Mouse (Mus musculus): ENCODE results near the gene Sestd1. TPM values are rescaled to one million over a fixed set of nuclear protein-coding genes. Genes with fewer than 3 reads are reported as not detected.

Gene Sestd1
- polyA plus RNA-seq, 1 experiment, result 0.04 TPM

GRCm38 (mm10) chr2:77274976-77275641 is 5.3 kb downstream of the Sestd1 start:
- peaks cover 9% of the 10 kb centered on the region for H3K27me3 ChIP-seq (replicated peaks)
- H3K9me3 ChIP-seq, result no peaks in the 10 kb centered on the region
- H3K4me3 ChIP-seq (replicated peaks), result no peak overlapping the region
- no peaks in the 10 kb centered on the region for H3K36me3 ChIP-seq (replicated peaks; ENCODE audit: low read length)
- TF ChIP-seq GATA1 (IDR thresholded peaks at IDR 0.05; ENCODE audit: borderline replicate concordance, low read length), result no peak
- TF ChIP-seq FLI1 (IDR thresholded peaks at IDR 0.05; ENCODE audit: low read length), result no peak
- H3K4me1 ChIP-seq, result peaks cover 5% of the 10 kb centered on the region

GRCm38 (mm10) chr2:77272953-77273352 is 7.4 kb downstream of the Sestd1 start:
- Histone ChIP-seq H3K4me3 (replicated peaks) (no peak overlapping the region), H3K4me1 (no peaks in the 10 kb centered on the region), H3K9me3 (no peaks in the 10 kb centered on the region), H3K27me3 (replicated peaks) (no peaks in the 10 kb centered on the region), H3K36me3 (replicated peaks; ENCODE audit: low read length) (no peaks in the 10 kb centered on the region)
- no peak for TF ChIP-seq GATA1 (IDR thresholded peaks at IDR 0.05; ENCODE audit: borderline replicate concordance, low read length)
- TF ChIP-seq FLI1 (IDR thresholded peaks at IDR 0.05; ENCODE audit: low read length), result no peak

GRCm38 (mm10) chr2:77270781-77271180 is 9.6 kb downstream of the Sestd1 start:
- Histone ChIP-seq H3K4me1 (no peaks in the 10 kb centered on the region), H3K36me3 (replicated peaks; ENCODE audit: low read length) (no peaks in the 10 kb centered on the region), H3K9me3 (no peaks in the 10 kb centered on the region), H3K27me3 (replicated peaks) (no peaks in the 10 kb centered on the region), H3K4me3 (replicated peaks) (no peak overlapping the region)
- TF ChIP-seq FLI1 (IDR thresholded peaks at IDR 0.05; ENCODE audit: low read length) (no peak), GATA1 (IDR thresholded peaks at IDR 0.05; ENCODE audit: borderline replicate concordance, low read length) (no peak)

- Histone ChIP-seq H3K4me1 (no peaks in the 10 kb centered on the region), H3K36me3 (replicated peaks; ENCODE audit: low read length) (no peaks in the 10 kb centered on the region), H3K4me3 (replicated peaks) (no peak overlapping the region), H3K9me3 (no peaks in the 10 kb centered on the region), H3K27me3 (replicated peaks) (no peaks in the 10 kb centered on the region)
- TF ChIP-seq GATA1 (IDR thresholded peaks at IDR 0.05; ENCODE audit: borderline replicate concordance, low read length), result no peak
These were observed 10.3 kb downstream of the Sestd1 start for GRCm38 (mm10) chr2:77270136-77270535.

GRCm38 (mm10) chr2:77268612-77269239 is 11.7 kb downstream of the Sestd1 start:
- TF ChIP-seq GATA1 (IDR thresholded peaks at IDR 0.05; ENCODE audit: borderline replicate concordance, low read length) (no peak), FLI1 (IDR thresholded peaks at IDR 0.05; ENCODE audit: low read length) (no peak)
- no peaks in the 10 kb centered on the region for H3K4me1 ChIP-seq
- H3K36me3 ChIP-seq (replicated peaks; ENCODE audit: low read length), result no peaks in the 10 kb centered on the region
- H3K4me3 ChIP-seq (replicated peaks), result no peak overlapping the region
- H3K9me3 ChIP-seq, result no peaks in the 10 kb centered on the region
- no peaks in the 10 kb centered on the region for H3K27me3 ChIP-seq (replicated peaks)

- TF ChIP-seq FLI1 (IDR thresholded peaks at IDR 0.05; ENCODE audit: low read length) (no peak), GATA1 (IDR thresholded peaks at IDR 0.05; ENCODE audit: borderline replicate concordance, low read length) (no peak)
- Histone ChIP-seq H3K9me3 (no peaks in the 10 kb centered on the region), H3K36me3 (replicated peaks; ENCODE audit: low read length) (no peaks in the 10 kb centered on the region)
These were observed 13.5 kb downstream of the Sestd1 start for GRCm38 (mm10) chr2:77266931-77267330.

GRCm38 (mm10) chr2:77266011-77266410 is 14.4 kb downstream of the Sestd1 start:
- no peak for TF ChIP-seq FLI1 (IDR thresholded peaks at IDR 0.05; ENCODE audit: low read length)
- TF ChIP-seq GATA1 (IDR thresholded peaks at IDR 0.05; ENCODE audit: borderline replicate concordance, low read length), result no peak
- Histone ChIP-seq H3K4me3 (replicated peaks) (no peak overlapping the region), H3K27me3 (replicated peaks) (no peaks in the 10 kb centered on the region), H3K36me3 (replicated peaks; ENCODE audit: low read length) (no peaks in the 10 kb centered on the region), H3K4me1 (no peaks in the 10 kb centered on the region), H3K9me3 (no peaks in the 10 kb centered on the region)

More at GRCm38 (mm10) chr2:77266931-77267330, 13.5 kb downstream of the Sestd1 start:
- Histone ChIP-seq H3K4me1 (no peaks in the 10 kb centered on the region), H3K27me3 (replicated peaks) (no peaks in the 10 kb centered on the region), H3K4me3 (replicated peaks) (no peak overlapping the region)

GRCm38 (mm10) chr2:77265301-77265700 is 15.1 kb downstream of the Sestd1 start:
- H3K4me3 ChIP-seq (replicated peaks), result no peak overlapping the region
- H3K36me3 ChIP-seq (replicated peaks; ENCODE audit: low read length), result no peaks in the 10 kb centered on the region
- H3K9me3 ChIP-seq, result no peaks in the 10 kb centered on the region
- no peaks in the 10 kb centered on the region for H3K4me1 ChIP-seq
- TF ChIP-seq GATA1 (IDR thresholded peaks at IDR 0.05; ENCODE audit: borderline replicate concordance, low read length), result no peak
- no peak for TF ChIP-seq FLI1 (IDR thresholded peaks at IDR 0.05; ENCODE audit: low read length)
- no peaks in the 10 kb centered on the region for H3K27me3 ChIP-seq (replicated peaks)

GRCm38 (mm10) chr2:77264550-77264949 is 15.8 kb downstream of the Sestd1 start:
- Histone ChIP-seq H3K27me3 (replicated peaks) (no peaks in the 10 kb centered on the region), H3K9me3 (no peaks in the 10 kb centered on the region), H3K36me3 (replicated peaks; ENCODE audit: low read length) (no peaks in the 10 kb centered on the region), H3K4me3 (replicated peaks) (no peak overlapping the region), H3K4me1 (no peaks in the 10 kb centered on the region)
- TF ChIP-seq GATA1 (IDR thresholded peaks at IDR 0.05; ENCODE audit: borderline replicate concordance, low read length) (no peak), FLI1 (IDR thresholded peaks at IDR 0.05; ENCODE audit: low read length) (no peak)
